Mouse (Mus musculus) retina, adult 2 months (tissue): ENCODE results near the gene Fbll1.
"Not testable (repeated sequence)": the region's sequence is repeated elsewhere in the genome, so short reads cannot be mapped to it uniquely, and the experiment has no call there.

Source experiments
- DNase-seq: peaks from one replicate; pipeline ENCODE4 v3.0.0-alpha.2; 2012; ENCODE audit warnings: low read depth, low spot score

Fbll1 gene

DNA sequence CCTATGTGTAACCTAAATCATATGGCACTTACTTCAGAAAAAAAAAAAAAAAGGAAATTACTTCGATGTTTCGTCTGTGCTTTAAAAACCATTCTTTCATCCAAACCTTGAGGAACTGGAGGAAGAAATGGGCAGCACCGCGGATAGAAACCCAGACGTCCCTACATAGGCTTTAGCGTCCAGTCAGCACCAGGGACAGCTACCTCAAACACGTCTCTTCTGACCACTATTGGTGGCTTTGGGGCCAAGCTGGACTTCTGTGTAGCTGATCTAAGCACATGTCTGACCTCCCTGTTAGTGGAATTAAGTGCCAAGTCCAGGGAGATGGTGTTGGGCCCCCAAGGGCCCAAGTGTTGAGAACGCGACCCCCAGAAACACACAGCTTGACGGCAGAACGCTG is at the start of gene Fbll1:
Fbll1 (minus strand) TSS at position 11 of the 400 bp plus-strand sequence.
- DNase-seq: no peak

DNA sequence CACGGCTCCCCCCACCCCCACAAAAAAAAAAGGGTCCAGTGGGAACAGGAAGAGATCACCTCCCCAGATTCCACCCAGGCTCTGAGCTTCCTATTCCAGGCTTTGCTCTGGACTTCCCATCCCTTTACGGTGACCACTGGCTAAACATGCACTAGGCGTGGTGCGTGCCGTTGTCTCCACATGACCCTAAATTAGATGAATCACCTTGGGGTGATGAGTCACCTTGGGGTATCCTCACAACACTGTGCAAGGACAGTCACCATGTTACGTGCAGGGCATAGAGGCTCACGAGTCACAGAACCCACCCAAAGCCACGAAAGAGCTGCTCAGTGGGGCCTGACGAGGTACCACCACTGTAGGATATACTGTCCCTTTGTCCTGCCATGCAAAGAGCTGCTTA is 45.6 kb upstream of the Fbll1 start:
- DNase-seq: no peak

DNA sequence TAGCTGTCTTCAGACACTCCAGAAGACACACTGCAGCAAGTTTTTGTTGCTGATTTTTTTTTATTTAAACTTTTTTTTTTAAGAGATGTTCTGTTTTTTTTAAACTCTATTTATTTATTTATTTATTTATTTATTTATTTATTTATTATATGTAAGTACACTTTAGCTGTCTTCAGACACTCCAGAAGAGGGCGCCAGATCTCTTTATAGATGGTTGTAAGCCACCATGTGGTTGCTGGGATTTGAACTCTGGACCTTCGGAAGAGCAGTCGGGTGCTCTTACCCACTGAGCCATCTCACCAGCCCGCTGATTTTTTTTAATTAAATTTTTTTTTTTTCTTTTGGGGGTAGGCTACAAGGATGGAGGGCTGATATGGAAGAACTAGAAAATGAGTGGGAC is 43.9 kb upstream of the Fbll1 start:
- DNase-seq: not testable (repeated sequence)

DNA sequence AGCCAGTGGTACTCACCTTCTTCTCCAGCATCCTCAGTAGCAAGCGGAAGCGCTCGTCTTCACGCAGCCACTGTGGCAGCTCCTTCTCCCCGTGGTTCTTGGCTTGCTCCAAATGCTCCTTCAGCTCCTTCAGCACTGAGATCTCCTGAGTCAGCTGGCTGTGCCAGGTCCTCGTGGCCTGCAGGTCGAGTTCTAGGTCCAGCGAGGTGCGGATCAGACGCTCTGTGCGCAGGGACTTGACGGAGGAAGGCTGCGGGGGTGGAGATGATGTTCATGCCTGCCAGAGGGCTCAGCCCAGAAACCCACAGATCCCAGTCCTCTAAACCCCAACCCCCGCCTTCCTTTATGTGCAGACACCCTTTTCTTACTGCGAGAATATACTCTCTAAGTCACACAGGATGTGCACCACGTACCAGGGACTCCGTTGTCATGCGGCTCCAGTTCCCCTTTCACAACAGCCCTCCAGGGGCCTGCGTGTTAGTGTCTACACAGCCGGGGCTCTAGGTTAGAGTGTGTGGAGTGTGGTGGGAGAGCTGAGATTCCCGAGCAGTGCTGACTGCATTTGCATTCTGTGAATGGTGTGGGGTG is 43.1 kb upstream of the Fbll1 start:
- DNase-seq: no peak

DNA sequence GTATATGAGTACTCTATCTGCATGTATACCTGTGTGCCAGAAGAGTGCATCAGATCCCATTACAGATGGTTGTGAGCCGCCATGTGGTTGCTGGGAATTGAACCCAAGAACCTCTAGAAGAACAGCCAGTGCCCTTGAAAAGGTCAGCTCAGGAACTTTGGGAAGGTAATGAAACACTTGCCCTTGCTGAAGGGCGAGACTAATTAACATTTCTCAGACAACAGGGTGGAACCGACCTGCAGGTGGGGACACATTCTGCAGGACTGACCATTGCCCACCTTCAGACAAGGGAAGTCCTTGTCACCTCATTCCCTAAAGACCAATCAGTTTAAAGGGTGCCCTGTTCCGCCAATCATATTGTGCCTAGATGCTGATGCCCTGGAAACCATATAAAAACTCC is 42.1 kb upstream of the Fbll1 start:
- DNase-seq: not testable (repeated sequence)

DNA sequence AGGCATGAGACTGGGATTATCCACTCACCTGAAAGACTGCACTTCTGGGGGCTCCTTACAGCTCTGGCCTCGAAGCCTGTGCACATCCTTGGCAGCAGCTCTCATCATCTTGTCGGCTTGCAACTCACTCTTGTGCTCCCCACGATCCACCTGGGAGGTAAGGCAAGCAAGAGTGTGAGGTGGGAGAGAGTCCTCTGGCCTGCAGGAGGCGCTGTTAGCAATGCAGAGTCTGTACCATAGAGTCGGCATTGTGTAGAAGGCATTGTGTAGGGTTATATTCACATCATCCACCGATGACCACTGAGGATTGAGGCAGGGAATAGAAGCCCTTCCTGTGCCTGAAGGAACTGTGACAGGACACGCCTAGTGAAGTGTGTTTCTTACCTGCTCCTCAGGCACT is 41.6 kb upstream of the Fbll1 start:
- DNase-seq: no peak

DNA sequence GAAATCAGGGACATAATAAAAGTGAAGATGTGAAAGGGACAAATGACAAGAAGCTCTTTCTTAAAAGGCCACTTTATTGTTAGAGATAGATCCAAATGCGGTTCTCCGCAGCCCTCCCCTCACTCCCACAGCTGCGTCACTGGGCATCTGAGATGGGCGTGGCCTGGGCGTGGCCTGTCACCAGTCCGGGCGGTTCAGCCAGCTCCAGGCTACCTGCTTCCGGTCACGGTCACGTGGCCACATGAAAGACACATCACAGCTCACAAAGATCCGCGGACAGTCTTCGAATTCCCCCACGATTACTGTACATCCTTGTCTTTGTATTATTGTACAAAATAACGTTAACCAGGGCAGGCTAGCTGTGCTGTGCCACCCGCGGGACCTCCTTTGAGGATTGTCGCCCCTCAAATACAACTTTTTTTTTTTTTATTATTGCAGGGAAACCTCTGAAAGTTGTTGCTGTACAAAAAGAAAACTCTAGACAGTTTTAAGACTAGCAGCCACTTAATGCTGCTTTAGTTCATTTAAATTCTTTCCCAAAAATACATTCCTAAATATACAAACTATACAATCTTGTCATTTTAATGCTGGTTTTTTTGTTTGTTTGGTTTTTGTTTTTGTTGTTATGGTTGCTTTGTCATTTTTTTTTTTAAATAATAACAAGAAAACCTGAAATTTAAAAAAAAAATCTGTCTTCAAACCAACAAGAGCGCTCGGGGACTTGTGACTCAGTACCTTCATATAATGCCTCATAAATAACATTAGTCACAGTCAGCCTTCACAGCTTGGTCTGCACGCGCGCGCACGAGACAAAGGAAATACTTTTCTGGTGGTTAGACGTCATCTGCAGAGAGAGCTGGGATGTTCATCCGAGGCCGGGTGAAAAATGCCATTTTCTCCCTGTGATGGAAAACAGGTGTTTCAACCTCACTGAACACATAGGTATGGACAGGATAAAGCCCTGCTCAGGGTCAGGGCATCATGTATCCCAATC is 40.0 kb upstream of the Fbll1 start:
- DNase-seq: peak; percentile 75

DNA sequence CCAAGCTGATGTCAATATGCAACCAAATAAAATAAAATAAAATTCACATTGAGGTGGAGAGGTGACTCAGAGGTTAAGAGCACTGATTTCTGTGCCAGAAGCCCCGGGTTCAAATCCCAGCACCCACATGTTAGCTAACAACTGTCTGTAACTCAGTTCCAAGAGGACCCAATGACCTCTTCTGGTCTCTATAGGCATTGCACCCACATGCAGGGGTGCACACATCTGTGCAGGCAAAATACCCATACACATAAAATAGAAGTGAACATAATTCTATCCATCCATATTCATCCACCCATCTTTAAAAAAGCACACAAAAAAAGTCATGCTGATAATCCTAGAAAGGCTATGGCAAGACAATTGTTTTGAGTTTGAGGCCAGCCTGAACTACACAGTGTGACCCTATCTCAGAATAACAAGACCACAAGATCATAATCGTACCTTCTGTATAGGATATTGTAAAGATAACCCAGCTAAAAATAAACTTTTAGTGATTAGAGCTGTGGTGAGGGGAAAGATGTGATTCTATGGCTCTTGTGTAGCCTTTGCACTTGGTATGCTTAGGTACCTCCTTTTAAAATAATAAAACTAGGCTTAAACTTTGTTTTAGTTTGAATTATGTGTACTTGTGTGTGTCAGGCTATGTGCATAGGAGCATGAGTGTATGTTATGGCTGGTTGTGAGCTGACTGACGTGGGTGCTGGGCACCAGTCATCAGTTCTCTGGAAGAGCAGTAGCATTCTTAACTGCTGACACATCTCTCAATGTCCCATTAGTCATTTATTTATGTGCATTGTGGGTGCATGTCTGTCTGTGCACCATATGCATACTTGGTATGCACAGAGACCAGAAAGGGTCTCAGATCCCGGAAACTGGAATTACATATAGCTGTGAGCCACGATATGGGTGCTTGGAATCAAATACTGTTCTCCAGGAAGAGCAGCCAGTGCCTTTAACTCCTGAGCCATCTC is 38.8 kb upstream of the Fbll1 start:
- DNase-seq: no peak

DNA sequence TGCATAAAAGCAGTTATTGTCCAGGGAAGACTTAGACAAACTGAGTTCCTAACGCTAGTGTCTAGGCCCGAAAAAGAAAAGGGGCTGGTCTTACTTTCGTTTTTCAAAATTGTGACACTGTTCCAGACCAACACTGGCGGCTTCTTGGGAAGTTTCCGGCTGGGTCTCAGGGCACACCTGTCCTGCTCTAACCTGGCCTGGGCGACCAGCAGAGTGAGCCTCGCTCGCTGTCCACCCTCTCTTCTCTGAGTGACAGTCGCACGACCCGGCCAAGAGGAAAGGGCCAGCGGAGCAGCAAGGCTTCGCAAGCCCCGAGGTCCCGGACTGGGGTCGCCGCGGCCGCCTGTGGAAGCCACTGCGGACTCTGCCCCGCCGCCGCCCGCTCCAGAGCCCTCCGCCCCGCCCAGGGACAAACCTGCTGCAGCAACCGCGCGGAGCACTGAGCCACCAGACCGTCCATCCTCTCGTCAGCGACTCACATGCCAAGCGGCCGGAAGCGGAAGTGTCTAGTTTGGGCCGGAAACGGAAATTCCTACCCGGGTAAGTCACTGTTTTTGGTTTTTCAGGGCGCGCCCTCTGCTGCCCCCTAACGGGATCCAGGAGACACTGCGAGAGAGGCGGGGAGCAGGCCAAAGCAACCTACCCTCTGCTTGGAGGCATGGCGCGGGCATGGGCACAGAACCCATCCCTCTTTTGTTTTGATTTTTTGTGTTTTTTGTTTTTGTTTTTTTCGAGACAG is 35.5 kb upstream of the Fbll1 start, which contains the start of gene Rars:
Rars (minus strand) TSS at position 485 of the 739 bp plus-strand sequence.
- peak; percentile 85 for DNase-seq

DNA sequence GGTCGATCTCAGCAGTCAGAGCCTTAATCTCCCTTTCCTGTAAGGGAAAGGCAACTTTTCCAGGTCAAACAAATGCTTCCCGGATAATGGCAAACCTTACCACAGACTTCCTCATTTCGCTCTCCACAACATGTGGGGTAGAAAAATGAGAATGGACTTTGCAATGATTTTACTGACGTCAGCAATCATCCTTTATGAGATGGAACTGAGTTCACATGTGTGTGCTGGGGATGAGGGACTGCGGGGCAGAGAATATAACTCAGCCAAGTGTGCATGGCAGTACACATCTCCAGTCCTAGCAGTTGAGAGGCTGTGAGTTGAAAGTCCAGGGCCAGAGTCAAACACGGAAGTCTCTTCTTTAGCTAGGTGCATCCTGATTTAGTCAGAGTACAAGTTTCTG is 34.6 kb upstream of the Fbll1 start:
- no peak for DNase-seq

DNA sequence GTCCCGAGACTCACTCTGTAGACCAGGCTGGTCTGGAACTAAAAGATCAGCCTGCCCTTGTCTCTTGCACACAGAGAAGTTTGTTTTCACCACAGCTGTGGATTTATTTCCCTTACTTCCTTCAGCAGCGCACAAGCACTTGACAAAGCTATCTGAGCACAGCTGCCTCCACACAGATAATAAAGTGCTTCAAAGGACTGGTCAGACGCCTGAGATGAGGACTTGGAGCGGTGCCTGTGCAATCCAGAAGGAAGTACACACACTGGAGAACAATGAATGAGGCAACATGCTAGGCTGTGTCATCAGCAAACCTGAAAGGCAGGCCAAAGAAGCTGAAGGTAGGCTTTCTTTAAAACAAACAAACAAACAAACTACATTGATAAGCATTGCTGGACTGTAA is 33.5 kb upstream of the Fbll1 start:
- no peak for DNase-seq

DNA sequence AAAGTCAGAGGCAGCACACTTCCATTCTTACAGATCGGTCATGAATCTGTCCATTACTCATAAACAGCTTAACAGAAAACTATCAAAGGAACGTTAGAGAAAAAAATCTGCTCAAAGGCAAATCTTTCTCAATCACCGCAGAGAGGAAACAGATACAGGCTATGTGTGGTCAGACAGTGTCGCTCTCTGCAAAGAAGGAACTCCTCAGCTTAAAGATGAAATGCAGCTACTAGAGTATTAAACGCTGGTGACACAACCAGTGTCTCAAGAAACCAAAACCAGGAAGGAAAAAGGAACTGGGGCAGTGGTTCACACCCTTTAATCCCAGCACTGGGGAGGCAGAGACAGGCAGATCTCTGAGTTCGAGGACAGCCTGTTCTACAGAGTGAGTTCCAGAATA is 29.0 kb upstream of the Fbll1 start:
- DNase-seq: no peak

DNA sequence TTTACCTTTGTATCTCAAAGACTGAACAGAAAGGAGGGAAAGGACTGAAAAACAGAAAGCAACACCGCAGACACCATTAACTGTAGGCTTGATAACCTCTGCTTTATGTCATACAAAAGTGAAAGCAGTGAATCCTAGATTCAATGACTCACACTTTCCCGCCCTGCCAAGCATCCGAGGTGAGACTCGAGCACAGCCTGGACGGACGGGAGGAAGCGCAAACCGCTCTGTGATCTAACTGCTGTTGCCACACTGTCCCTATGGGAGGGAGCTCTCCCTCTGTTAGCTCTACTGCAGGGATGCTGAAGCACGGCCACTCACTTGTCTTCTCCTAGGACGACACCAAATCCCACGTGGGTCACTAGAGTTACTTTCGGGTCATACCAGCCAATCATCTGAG is 17.6 kb upstream of the Fbll1 start:
- DNase-seq: no peak

DNA sequence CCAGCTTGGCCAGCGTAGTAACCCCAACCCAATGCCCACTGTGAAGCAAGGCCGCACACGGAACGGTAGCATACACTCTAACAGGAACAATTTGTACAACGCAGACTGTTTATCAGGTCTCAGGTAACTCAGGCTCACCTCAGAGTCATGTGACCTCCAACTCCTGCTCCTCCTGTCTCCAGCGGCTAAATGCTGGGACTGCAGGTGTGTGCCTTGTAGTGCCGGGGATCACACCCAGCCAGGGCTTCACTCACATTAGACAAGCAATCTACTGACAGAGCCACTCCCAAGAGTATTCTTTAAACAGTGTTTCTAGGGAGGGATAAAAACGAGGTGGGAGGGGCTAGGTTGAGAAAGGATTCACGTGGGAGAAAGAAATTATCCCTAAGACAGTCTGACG is 12.8 kb upstream of the Fbll1 start:
- DNase-seq: no peak

DNA sequence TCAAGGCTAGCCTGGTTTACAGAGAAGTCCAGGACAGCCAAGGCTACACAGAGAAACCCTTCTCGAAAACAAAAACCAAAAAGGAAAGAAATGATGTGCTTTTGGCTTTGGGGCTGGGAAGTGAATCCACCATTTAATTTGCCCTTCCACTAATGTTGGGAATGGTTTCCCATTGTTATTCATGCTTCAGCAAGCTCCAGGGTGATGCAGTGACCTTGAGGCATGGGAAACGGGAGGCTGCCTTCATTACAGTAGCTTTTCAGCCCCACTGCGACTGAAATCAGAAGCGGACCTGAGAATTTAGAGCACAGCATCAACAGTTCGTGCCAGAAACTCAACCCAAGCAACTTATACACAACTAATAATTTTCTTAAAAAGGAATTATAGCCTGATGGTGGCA is 2.6 kb upstream of the Fbll1 start:
- no peak for DNase-seq

DNA sequence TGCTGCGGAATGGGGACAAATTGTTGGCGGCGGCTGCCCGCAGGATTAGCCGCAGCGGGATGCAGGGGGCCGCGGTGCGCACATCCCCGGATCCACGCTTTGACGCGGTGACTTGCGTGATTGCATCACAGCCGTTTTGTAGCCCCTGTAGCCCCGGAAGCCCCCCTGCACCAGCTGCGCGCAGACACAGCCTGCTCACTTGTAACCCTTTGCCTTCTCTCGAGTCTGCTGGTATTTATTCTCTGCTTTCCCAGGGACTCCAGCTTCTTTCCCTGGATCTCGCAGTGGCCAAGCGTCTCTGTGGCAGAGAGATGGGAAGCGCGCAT is 226 bp downstream of the Fbll1 start:
- peak; percentile 30 for DNase-seq

DNA sequence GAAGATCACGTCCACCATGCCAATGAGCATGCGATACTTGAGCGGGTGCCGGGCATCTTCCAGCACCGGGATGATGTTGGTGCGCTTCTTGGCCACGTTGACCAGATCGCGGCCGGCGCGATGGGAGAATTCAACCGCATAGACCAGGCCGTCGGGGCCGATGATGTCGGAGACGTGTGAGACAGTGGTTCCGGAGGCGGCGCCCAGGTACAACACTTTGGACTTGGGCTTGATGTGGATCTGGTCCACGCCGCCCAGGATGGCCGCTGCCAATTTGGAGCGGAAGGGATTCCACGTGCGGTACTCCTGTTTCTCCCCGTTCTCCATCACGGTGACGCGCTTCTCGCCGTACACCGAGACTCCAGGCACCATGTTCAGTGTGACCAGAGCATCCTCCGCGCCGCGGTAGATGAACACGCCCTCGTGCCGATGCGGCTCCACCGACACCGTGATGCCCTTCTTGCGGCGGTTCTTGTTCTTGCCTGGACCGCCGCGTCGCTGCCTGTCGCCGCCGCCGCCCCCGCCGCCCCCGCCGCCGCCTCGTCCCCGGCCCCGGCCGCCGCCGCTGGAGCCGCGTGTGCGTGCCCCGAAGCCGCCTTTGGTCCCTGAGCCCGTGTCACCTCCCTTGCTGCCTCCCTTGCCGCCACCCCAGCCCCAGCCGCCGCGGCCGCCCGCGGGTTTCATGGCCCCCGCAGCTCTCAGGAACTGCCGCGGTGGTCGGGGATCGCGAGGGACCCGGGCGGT is 761 bp downstream of the Fbll1 start:
- no peak for DNase-seq

DNA sequence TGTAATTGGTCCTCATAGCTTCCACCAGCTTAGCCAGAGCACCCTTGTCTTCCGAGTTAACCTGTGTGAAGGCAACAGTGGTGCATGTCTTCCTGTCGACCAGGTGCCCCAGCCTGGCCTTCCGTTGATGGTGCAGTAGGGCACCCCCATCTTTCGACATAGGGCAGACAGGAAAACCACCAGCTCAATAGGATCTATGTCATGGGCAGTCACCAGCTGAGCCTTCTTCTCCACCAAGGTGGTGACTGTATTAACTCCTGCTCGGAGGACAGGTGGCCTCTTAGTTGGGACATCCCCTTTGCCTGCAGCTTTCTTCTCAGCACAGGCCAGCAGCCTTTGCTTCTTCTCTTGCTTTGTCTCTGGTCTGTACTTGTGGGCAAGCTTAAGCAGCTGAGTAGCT is 5.9 kb downstream of the Fbll1 start:
- not testable (repeated sequence) for DNase-seq

DNA sequence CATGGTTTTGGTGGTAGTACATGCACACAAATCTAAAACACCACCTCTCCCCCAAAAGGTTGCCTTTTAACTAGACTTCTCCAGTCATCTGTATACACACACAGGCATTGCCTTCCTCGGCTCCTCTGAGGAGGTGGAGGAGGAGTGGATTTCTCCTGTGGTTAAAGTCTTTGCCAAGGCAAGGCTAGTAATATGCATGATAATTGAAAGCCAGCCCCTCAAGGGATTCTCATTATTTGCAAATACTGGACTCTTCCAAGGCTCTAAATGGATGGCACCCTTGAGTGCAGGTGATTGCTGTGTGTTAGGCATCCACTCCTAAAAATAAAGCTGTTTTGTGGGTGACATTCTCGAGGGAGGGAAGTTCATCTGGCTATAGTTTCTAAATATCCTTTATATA is 10.2 kb downstream of the Fbll1 start:
- no peak for DNase-seq

DNA sequence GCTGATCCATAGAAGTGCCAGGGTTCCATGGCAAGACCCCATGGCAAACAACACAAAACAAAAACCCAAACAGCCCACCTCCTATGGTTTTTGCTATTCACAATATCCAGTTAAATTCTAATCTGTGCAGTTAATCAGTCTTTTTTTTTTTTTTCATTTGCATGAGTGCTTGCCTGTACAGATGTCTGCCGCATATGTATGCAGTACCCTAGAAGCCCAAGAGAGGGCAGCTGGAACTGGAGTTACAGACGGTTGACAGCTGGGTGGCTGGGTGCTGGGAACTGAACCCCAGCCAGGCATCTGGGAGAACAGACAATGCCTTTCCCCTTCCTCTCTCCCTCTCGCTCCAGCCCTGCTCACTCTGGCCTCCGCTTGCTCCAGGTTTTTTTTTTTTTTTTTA is 14.1 kb downstream of the Fbll1 start:
- no peak for DNase-seq

DNA sequence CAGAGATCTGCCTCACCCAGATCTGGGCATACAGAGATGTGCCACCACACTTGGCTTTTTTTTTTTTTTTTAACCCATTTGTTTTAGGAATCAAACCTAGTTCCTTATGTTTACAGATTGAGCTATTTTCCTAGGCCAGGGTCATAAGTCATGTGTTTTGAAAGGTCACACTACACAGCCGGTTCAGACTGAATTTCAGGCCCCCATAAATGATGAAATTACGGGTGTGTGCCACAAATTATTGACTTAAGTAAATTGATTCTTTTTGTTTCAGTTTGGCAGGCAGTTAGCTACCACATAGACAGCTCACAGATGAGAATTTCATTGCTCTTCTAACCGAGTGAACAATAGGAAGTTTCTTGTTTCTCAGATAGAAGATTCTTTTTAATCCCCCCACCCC is 14.7 kb downstream of the Fbll1 start:
- no peak for DNase-seq
